Mouse (Mus musculus): ENCODE results near the gene Spata2l.
"Not testable (repeated sequence)": the region's sequence is repeated elsewhere in the genome, so short reads cannot be mapped to it uniquely, and the experiment has no call there.

Gene Spata2l

GRCm38 (mm10) chr8:123197016-123197415 lies 39.0 kb downstream of the Spata2l start:
- not testable (repeated sequence) for DNase-seq (ENCODE audit: low spot score)

GRCm38 (mm10) chr8:123193771-123194170 lies 42.3 kb downstream of the Spata2l start:
- DNase-seq (ENCODE audit: low spot score) = no peak

- DNase-seq (ENCODE audit: low spot score) = no peak
Measured at GRCm38 (mm10) chr8:123191908-123192307, 44.1 kb downstream of the Spata2l start.

DNA sequence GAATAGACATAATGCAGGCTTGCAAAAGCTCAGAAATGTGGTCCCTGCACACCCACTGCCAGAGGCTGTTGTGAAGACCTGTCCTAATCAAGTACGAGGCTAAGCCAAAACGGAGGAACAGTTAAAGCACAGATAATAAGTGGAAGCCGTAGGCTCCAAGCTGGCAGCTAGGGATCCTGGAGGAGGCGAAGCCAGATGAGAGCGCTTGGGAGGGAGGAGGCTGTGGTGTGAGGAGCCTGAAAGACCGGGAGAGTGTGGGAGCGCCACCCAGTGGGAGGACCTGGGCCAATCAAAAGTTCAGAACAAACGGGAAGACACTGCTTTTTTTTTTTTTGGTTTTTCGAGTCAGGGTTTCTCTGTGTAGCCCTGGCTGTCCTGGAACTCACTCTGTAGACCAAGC lies 45.4 kb downstream of the Spata2l start:
- DNase-seq (ENCODE audit: low spot score) = peak; percentile 71

DNA sequence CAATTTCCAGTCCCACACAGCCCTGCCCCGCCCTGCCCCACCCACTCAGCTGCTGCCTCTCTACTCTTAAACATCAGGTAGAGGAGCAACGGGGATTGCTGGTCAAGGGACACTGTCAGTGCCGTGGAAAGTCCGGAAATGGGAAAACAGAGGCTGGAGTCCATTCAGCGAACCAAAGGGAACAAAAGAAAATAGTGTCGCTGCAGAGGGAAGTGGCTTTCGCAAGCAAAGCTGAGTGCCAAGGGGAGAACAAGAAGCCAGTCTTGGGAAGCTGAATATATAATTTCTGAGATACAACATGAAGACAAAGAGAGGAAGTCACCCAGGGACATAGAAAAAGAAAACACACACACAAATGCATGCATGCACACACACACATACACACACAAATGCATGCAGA lies 47.2 kb downstream of the Spata2l start:
- no peak for DNase-seq (ENCODE audit: low spot score)

DNA sequence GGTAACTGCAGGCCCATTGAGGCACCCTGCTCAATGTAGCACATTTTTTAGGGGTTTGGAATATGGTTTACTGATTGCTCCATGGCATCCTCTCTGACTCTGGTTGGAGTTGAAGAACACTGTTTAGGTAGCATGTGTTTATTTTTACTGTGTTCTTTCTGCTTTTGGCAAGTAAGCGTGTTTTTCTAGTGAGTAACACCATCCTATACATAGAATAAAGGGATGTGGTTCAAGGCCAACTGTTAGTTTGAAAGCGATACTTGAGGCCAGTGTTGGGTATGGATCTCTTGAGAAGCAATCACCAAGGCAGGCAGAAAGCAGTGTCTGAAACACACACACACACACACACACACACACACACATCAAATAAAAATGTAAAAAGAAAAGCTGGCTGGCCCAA lies 48.0 kb downstream of the Spata2l start:
- DNase-seq (ENCODE audit: low spot score) = no peak

GRCm38 (mm10) chr8:123185566-123186409 lies 50.2 kb downstream of the Spata2l start, which contains the start of gene Dpep1:
Gene Dpep1, plus strand, starts transcription at chr8:123186242.
- DNase-seq (ENCODE audit: low spot score) = peak; percentile 14

- no peak for DNase-seq (ENCODE audit: low spot score)
Measured at GRCm38 (mm10) chr8:123181391-123181790, 54.6 kb downstream of the Spata2l start.

All from ovary, postnatal 14 days (tissue).